Mouse (Mus musculus) lung, embryonic 14.5 days (tissue): Measurements from ENCODE around the gene Itga11. TPM values are rescaled to one million over a fixed set of nuclear protein-coding genes. Genes with fewer than 3 reads are reported as not detected.

ENCODE experiments used
- ATAC-seq: fragments of 200-750 bp; cut with Nextera tagmentation; 2 replicates; pipeline ENCODE4 v1.8.0; 2017; ENCODE audit warnings: mild to moderate bottlenecking, moderate TSS enrichment, moderate library complexity; ENCODE audit not compliant: insufficient read depth
- DNase-seq: peaks from one replicate; pipeline ENCODE4 v3.0.0-alpha.2; 2015
- H3K27ac ChIP-seq: fragments of 300-500 bp; sonication (generic); 2 replicates; pipeline ENCODE4 v1.5.1; 2014; ENCODE audit warnings: low read depth, mild to moderate bottlenecking, moderate library complexity
- H3K27me3 ChIP-seq: fragments of 300-500 bp; sonication (generic); 2 replicates; pipeline ENCODE4 v1.6.1; 2014; ENCODE audit warnings: low read length, control low read depth; ENCODE audit not compliant: insufficient read depth
- H3K36me3 ChIP-seq: fragments of 300-500 bp; sonication (generic); 2 replicates; pipeline ENCODE4 v1.6.1; 2014; ENCODE audit warnings: control low read depth; ENCODE audit not compliant: insufficient read depth
- H3K4me1 ChIP-seq: fragments of 300-500 bp; sonication (generic); 2 replicates; pipeline ENCODE4 v1.6.1; 2014; ENCODE audit warnings: antibody characterized with exemption, control low read depth; ENCODE audit not compliant: insufficient read depth
- H3K4me2 ChIP-seq: fragments of 300-500 bp; sonication (generic); 2 replicates; pipeline ENCODE4 v1.6.1; 2014; ENCODE audit warnings: mild to moderate bottlenecking
- H3K4me3 ChIP-seq: fragments of 300-500 bp; sonication (generic); 2 replicates; pipeline ENCODE4 v1.5.1; 2014; ENCODE audit warnings: low read depth, low read length
- H3K9ac ChIP-seq: fragments of 300-500 bp; sonication (generic); 2 replicates; pipeline ENCODE4 v1.6.1; 2014
- H3K9me3 ChIP-seq: fragments of 300-500 bp; sonication (generic); 2 replicates; pipeline ENCODE4 v1.6.1; 2016; ENCODE audit warnings: low read depth, low read length, control low read depth
- CTCF ChIP-seq: IDR thresholded peaks from 2 replicates; pipeline ENCODE4 v1.5.1; 2016; ENCODE audit warnings: antibody characterized with exemption, low read depth
- WGBS: fragments of 180-500 bp; shearing (Covaris S2); extraction: QIAGEN DNeasy Blood & Tissue Kit; methylation state at CpG from one replicate; pipeline ENCODE4 v1.1.7; 2014; 5-methylcytosine and 5-hydroxymethylcytosine counted together
- polyA plus RNA-seq: library from polyadenylated mRNA; unstranded; fragments of >200 nt; fragmentation: Nextera tagmentation; extraction: Ambion mirVana; gene quantifications from 2 replicates; pipeline ENCODE4 v1.2.1, GENCODE M21; 2014

Itga11 gene
- polyA plus RNA-seq, 1 experiment from 2014 or later, result 0.49 TPM

GRCm38 (mm10) chr9:62810095-62810494 is 132.5 kb downstream of the Itga11 start:
- ATAC-seq (no peak), DNase-seq (no peak)
- peak overlapping the region; percentile 96 for H3K9ac ChIP-seq
- H3K27me3 ChIP-seq, result no peaks in the 10 kb centered on the region
- peak overlapping the region; percentile 100 for H3K4me3 ChIP-seq
- TF ChIP-seq CTCF, result no peak
- peak overlapping the region; percentile 94 for H3K4me2 ChIP-seq
- WGBS, result 13% methylated on average over 8 of the region's 8 CpGs
- H3K27ac ChIP-seq, result no peak overlapping the region
- H3K4me1 ChIP-seq, result peaks cover 8% of the 10 kb centered on the region; the same call in 1 of the 2 replicates
- 0 out of 2 replicates have a peak, but pooled peaks cover 3% of the 10 kb centered on the region for H3K36me3 ChIP-seq
- no peaks in the 10 kb centered on the region for H3K9me3 ChIP-seq

DNA sequence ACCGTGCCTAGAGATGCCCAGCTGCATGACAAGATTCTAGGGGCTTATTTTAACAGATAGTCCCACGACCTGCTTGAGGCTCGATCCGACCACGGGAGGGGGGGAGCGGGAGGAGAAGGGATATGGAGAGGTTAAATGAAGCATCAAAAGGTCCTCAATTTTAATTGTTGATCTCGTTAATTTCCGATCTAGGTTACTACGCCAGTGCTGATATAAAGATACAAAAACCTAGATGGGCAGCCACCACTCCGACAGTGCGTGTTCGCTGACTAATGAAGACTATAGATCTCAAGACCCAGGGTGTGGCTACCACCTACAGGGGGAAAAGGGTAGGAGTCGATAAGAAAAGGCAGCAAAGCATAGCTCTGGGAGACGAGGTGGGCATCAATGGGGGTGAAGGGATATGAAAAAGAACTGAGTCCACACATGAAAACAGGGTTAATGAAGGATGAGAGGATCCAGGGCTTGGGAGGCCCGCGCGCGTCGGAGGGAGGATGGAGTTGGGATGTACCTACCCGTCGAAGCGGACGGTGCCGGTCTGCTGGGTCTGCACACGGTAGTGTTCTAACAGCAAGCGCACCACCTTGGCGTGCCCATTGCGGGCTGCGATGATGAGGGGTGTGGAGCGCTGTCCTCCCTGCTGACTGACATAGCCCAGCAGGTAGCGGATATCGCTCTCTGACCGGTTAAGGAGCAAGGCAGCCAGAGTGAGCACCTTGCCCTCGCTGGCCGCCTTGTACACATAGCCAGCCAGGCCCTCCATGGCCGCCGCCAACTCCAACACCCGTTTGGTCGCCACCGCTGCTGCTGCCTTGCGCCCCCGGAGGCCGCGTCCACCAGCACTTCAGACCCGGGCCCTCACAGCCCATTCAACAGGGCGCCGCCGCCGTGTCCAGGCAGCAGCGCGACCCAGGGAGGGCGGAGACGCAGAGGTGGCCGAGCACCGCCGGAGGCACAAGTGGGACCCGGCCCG is 133.2 kb downstream of the Itga11 start:
- peak; percentile 68; the same call in 1 of the 2 replicates for ATAC-seq
- Histone ChIP-seq H3K27ac (peak overlapping the region; percentile 96), H3K9ac (peak overlapping the region; percentile 96), H3K4me1 (peaks cover 8% of the 10 kb centered on the region; the same call in 1 of the 2 replicates), H3K36me3 (0 out of 2 replicates have a peak, but pooled peaks cover 3% of the 10 kb centered on the region), H3K27me3 (no peaks in the 10 kb centered on the region), H3K4me3 (peak overlapping the region; percentile 100), H3K4me2 (peak overlapping the region; percentile 94), H3K9me3 (no peaks in the 10 kb centered on the region)
- DNase-seq, result peak; percentile 35
- under 1% methylated on average over 58 of the region's 58 CpGs for WGBS
- peak; percentile 48 for TF ChIP-seq CTCF

DNA sequence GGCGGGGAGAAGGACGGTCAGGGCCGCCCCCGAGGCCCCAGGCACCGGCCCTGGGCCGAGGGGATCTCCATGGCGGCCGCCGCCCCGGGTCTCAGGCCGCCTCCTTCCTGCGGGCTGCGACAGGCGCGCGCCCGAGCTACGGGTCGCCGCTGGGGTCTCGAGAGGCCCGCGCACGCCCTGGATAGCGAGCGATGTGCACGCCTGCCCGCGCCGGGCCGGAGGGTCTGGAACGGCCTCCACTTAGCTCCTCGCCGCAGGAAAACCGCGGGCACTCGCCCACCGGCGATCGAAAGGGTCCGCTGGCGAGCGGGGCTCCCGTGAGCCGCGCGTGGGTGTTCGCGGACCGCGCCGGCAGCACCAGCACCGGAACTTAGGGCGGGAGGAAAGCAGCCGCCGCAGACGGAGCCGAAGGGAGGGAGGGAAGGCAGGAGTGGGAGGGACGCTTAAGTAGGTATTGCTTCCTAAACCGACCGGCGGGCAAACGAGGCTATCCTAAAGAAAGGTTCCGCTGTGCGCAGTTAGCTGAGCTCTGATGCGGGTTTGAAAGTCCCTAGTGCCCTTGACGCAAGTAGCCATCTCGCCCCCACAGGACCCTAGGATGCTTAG is 134.0 kb downstream of the Itga11 start, which contains the start of gene Fem1b:
Fem1b (minus strand) TSS at position 419 of the 606 bp plus-strand sequence.
- no peak for TF ChIP-seq CTCF
- under 1% methylated on average over 68 of the region's 68 CpGs for WGBS
- peak; percentile 95 for ATAC-seq

GRCm38 (mm10) chr9:62812216-62813049 is 134.8 kb downstream of the Itga11 start:
- no peaks in the 10 kb centered on the region for H3K9me3 ChIP-seq
- no peak for TF ChIP-seq CTCF
- peak overlapping the region; percentile 94 for H3K4me2 ChIP-seq
- DNase-seq (peak; percentile 54), ATAC-seq (peak; percentile 25)
- WGBS, result 12% methylated on average over 14 of the region's 14 CpGs
- peaks cover 8% of the 10 kb centered on the region; the same call in 1 of the 2 replicates for H3K4me1 ChIP-seq
- peak overlapping the region; percentile 100 for H3K4me3 ChIP-seq
- 0 out of 2 replicates have a peak, but pooled peaks cover 3% of the 10 kb centered on the region for H3K36me3 ChIP-seq
- peak overlapping the region; percentile 96 for H3K27ac ChIP-seq
- H3K27me3 ChIP-seq, result no peaks in the 10 kb centered on the region
- H3K9ac ChIP-seq, result peak overlapping the region; percentile 96

More for the DNA sequence above, 134.0 kb downstream of the Itga11 start, which contains the start of gene Fem1b:
- H3K36me3 ChIP-seq, result 0 out of 2 replicates have a peak, but pooled peaks cover 3% of the 10 kb centered on the region
- peak within 1 kb of the TSS; percentile 94 for H3K4me2 ChIP-seq
- peak within 1 kb of the TSS; percentile 96 for H3K27ac ChIP-seq
- peak within 1 kb of the TSS; percentile 96 for H3K9ac ChIP-seq
- peak; percentile 97 for DNase-seq
- H3K9me3 ChIP-seq, result no peaks in the 10 kb centered on the region
- H3K4me1 ChIP-seq, result peaks cover 8% of the 10 kb centered on the region; the same call in 1 of the 2 replicates
- H3K4me3 ChIP-seq, result peak within 1 kb of the TSS; percentile 100
- H3K27me3 ChIP-seq, result no peaks in the 10 kb centered on the region

GRCm38 (mm10) chr9:62814751-62815150 is 137.1 kb downstream of the Itga11 start:
- WGBS, result 52% methylated on average over 2 of the region's 2 CpGs
- no peak for TF ChIP-seq CTCF
- Histone ChIP-seq H3K36me3 (no peaks in the 10 kb centered on the region), H3K9ac (no peak overlapping the region), H3K4me1 (no peaks in the 10 kb centered on the region; the same call in 1 of the 2 replicates), H3K4me2 (no peak overlapping the region), H3K9me3 (no peaks in the 10 kb centered on the region), H3K27ac (no peak overlapping the region), H3K4me3 (no peak overlapping the region), H3K27me3 (no peaks in the 10 kb centered on the region)
- DNase-seq (no peak), ATAC-seq (no peak)

GRCm38 (mm10) chr9:62816323-62817098 is 138.9 kb downstream of the Itga11 start:
- ATAC-seq, result no peak
- DNase-seq, result no peak
- H3K4me3 ChIP-seq, result no peak overlapping the region
- H3K27me3 ChIP-seq, result no peaks in the 10 kb centered on the region
- H3K27ac ChIP-seq, result no peak overlapping the region
- H3K9me3 ChIP-seq, result no peaks in the 10 kb centered on the region
- TF ChIP-seq CTCF, result no peak
- H3K4me2 ChIP-seq, result no peak overlapping the region
- no peaks in the 10 kb centered on the region; the same call in 1 of the 2 replicates for H3K4me1 ChIP-seq
- H3K9ac ChIP-seq, result no peak overlapping the region
- H3K36me3 ChIP-seq, result no peaks in the 10 kb centered on the region
- 74% methylated on average over 9 of the region's 9 CpGs for WGBS
